Mouse (Mus musculus) CH12.LX (cell line): ENCODE measurements at regions not wholly inside any gene's neighbourhood (a gene's known extent, or its start where the extent isn't known, plus 50 kb on each side); places are given as distances from the start of the nearest gene placed in this dataset.

Source experiments
- DNase-seq: peaks from one replicate; pipeline ENCODE4 v3.0.0-alpha.2; 2013; ENCODE audit errors: extremely low read depth
- H3K27ac ChIP-seq: 2 replicates; pipeline ENCODE4 v1.5.1; 2012; ENCODE audit warnings: low read depth, mild to moderate bottlenecking, control low read depth, moderate library complexity; ENCODE audit not compliant: insufficient read depth
- H3K27me3 ChIP-seq: replicated peaks from 2 replicates; pipeline ENCODE3; 2012; ENCODE audit warnings: inconsistent platforms
- H3K36me3 ChIP-seq, 2 experiments: replicated peaks in 1 of 2; 2 replicates each; pipeline versions ENCODE3 to v1.6.1; 2012; ENCODE audit warnings: inconsistent platforms in 1 of 2, low read length in 1 of 2, mild to moderate bottlenecking in 1 of 2, mixed read lengths in 1 of 2, moderate library complexity in 1 of 2; ENCODE audit not compliant: control insufficient read depth in 1 of 2, insufficient read depth in 1 of 2
- H3K4me1 ChIP-seq, 2 experiments: 2 replicates each; pipeline ENCODE4 v1.6.1; 2012; ENCODE audit warnings: inconsistent platforms in 1 of 2, moderate library complexity in 1 of 2; ENCODE audit not compliant: insufficient read depth in 2 of 2, control insufficient read depth in 1 of 2
- H3K4me2 ChIP-seq: 2 replicates; pipeline ENCODE4 v1.6.1; 2012; ENCODE audit warnings: low read depth, mild to moderate bottlenecking, control low read depth; ENCODE audit not compliant: poor library complexity, insufficient read depth, severe bottlenecking
- H3K4me3 ChIP-seq, 3 experiments: fragments of 150-350 bp in 1 of 3; sonication (generic) in 1 of 3; replicated peaks in 1 of 3; 2 replicates each; pipeline versions ENCODE3 to v1.5.1; 2011 to 2012; ENCODE audit warnings: low read depth in 2 of 3, low read length in 2 of 3, mild to moderate bottlenecking in 2 of 3, moderate library complexity in 2 of 3, control low read depth in 1 of 3, improper control_type of control experiment in 1 of 3, inconsistent platforms in 1 of 3, mixed read lengths in 1 of 3; ENCODE audit not compliant: poor library complexity in 1 of 3
- H3K79me2 ChIP-seq: replicated peaks from 2 replicates; pipeline ENCODE4 v1.6.1; 2012; ENCODE audit warnings: mild to moderate bottlenecking, moderate library complexity; ENCODE audit not compliant: control insufficient read depth, poor library complexity, insufficient read depth, severe bottlenecking; ENCODE audit errors: extremely low read depth
- H3K9ac ChIP-seq: 2 replicates; pipeline ENCODE4 v1.6.1; 2012; ENCODE audit warnings: low read depth, mild to moderate bottlenecking, control low read depth, moderate library complexity; ENCODE audit not compliant: insufficient read depth
- H3K9me3 ChIP-seq: replicated peaks from 2 replicates; pipeline ENCODE3; 2012; ENCODE audit warnings: low read length, inconsistent platforms, mixed read lengths
- BHLHE40 ChIP-seq: IDR thresholded peaks from 2 replicates; pipeline ENCODE4 v1.6.1; 2011; ENCODE audit warnings: mild to moderate bottlenecking, low read depth, low read length, improper control_type of control experiment
- CHD1 ChIP-seq: IDR thresholded peaks from 2 replicates; pipeline ENCODE4 v1.6.1; 2012; ENCODE audit warnings: low read depth, low read length, improper control_type of control experiment, inconsistent platforms
- E2F4 ChIP-seq: IDR thresholded peaks from 2 replicates; pipeline ENCODE4 v1.6.1; 2011; ENCODE audit warnings: low read depth, low read length, improper control_type of control experiment; ENCODE audit not compliant: insufficient replicate concordance
- ELF1 ChIP-seq: IDR thresholded peaks from 2 replicates; pipeline ENCODE4 v1.6.1; 2014; ENCODE audit warnings: low read depth, mild to moderate bottlenecking, inconsistent platforms, low read length, improper control_type of control experiment
- EP300 ChIP-seq: IDR thresholded peaks from 2 replicates; pipeline ENCODE4 v1.6.1; 2011; ENCODE audit warnings: low read length, improper control_type of control experiment
- GABPA ChIP-seq: IDR thresholded peaks from 2 replicates; pipeline ENCODE4 v1.6.1; 2012; ENCODE audit warnings: low read depth, low read length, improper control_type of control experiment, inconsistent platforms; ENCODE audit not compliant: insufficient replicate concordance
- HCFC1 ChIP-seq: IDR thresholded peaks from 2 replicates; pipeline ENCODE4 v1.6.1; 2012; ENCODE audit warnings: low read depth, mild to moderate bottlenecking, inconsistent platforms, low read length, improper control_type of control experiment
- KAT2A ChIP-seq: IDR thresholded peaks from 2 replicates; pipeline ENCODE4 v1.6.1; 2012; ENCODE audit warnings: low read length, improper control_type of control experiment, inconsistent platforms; ENCODE audit not compliant: insufficient replicate concordance
- MAFK ChIP-seq: IDR thresholded peaks from 2 replicates; pipeline ENCODE4 v1.6.1; 2011; ENCODE audit warnings: low read length, improper control_type of control experiment; ENCODE audit not compliant: insufficient replicate concordance
- MAX ChIP-seq: IDR thresholded peaks from 2 replicates; pipeline ENCODE4 v1.6.1; 2011; ENCODE audit warnings: low read length, improper control_type of control experiment
- MEF2A ChIP-seq: IDR thresholded peaks from 2 replicates; pipeline ENCODE4 v1.6.1; 2014; ENCODE audit warnings: low read depth, mild to moderate bottlenecking, inconsistent platforms, low read length, improper control_type of control experiment, borderline replicate concordance
- MXI1 ChIP-seq: IDR thresholded peaks from 2 replicates; pipeline ENCODE4 v1.6.1; 2011; ENCODE audit warnings: mild to moderate bottlenecking, low read depth, low read length, improper control_type of control experiment
- MYC ChIP-seq: IDR thresholded peaks from 2 replicates; pipeline ENCODE4 v1.6.1; 2011; ENCODE audit warnings: low read depth, mild to moderate bottlenecking, improper control_type of control experiment, low read length
- NRF1 ChIP-seq: IDR thresholded peaks from 2 replicates; pipeline ENCODE4 v1.6.1; 2014; ENCODE audit warnings: low read depth, mild to moderate bottlenecking, inconsistent platforms, low read length, improper control_type of control experiment, moderate library complexity
- PAX5 ChIP-seq: IDR thresholded peaks from 2 replicates; pipeline ENCODE4 v1.6.1; 2012; ENCODE audit warnings: low read length, inconsistent platforms, mixed read lengths
- POLR2A ChIP-seq: IDR thresholded peaks from 2 replicates; pipeline ENCODE4 v1.6.1; 2011; ENCODE audit warnings: low read depth, mild to moderate bottlenecking, improper control_type of control experiment, low read length
- RCOR1 ChIP-seq: conservative IDR thresholded peaks from 2 replicates; pipeline ENCODE4 v1.6.1; 2012; ENCODE audit warnings: low read depth, mild to moderate bottlenecking, inconsistent platforms, low read length, improper control_type of control experiment
- SIN3A ChIP-seq: IDR thresholded peaks from 2 replicates; pipeline ENCODE4 v1.6.1; 2012; ENCODE audit warnings: low read length, improper control_type of control experiment, inconsistent platforms
- SMC3 ChIP-seq: IDR thresholded peaks from 2 replicates; pipeline ENCODE4 v1.6.1; 2011; ENCODE audit warnings: low read depth, low read length, improper control_type of control experiment
- TBP ChIP-seq: conservative IDR thresholded peaks from 2 replicates; pipeline ENCODE4 v1.6.1; 2011; ENCODE audit warnings: low read depth, low read length, improper control_type of control experiment
- TCF12 ChIP-seq: IDR thresholded peaks from 2 replicates; pipeline ENCODE4 v1.6.1; 2014; ENCODE audit warnings: low read depth, mild to moderate bottlenecking, inconsistent platforms, low read length, improper control_type of control experiment
- ZKSCAN1 ChIP-seq: IDR thresholded peaks from 2 replicates; pipeline ENCODE4 v1.6.1; 2012; ENCODE audit warnings: low read depth, inconsistent platforms, low read length, improper control_type of control experiment, borderline replicate concordance
- ZMIZ1 ChIP-seq: IDR thresholded peaks from 2 replicates; pipeline ENCODE4 v1.6.1; 2012; ENCODE audit warnings: low read depth, mild to moderate bottlenecking, inconsistent platforms, low read length, improper control_type of control experiment
- dilution Hi-C: fragments of 300-500 bp; cut with MboI; formaldehyde crosslinking; loops from 2 replicates; pipeline ENCODE4 v1.14.3; 2020; ENCODE audit warnings: low sequenced_read_pairs; ENCODE audit not compliant: extremely low pct_unique_long_range_greater_than_20kb, extremely low pct_ligation_motif_present
- in situ Hi-C: fragments of 300-500 bp; cut with MboI; formaldehyde crosslinking; loops from 3 replicates; pipeline ENCODE4 v1.14.3; 2019; ENCODE audit warnings: low sequenced_read_pairs, low pct_ligation_motif_present, low pct_unique_long_range_greater_than_20kb, mixed read lengths

DNA sequence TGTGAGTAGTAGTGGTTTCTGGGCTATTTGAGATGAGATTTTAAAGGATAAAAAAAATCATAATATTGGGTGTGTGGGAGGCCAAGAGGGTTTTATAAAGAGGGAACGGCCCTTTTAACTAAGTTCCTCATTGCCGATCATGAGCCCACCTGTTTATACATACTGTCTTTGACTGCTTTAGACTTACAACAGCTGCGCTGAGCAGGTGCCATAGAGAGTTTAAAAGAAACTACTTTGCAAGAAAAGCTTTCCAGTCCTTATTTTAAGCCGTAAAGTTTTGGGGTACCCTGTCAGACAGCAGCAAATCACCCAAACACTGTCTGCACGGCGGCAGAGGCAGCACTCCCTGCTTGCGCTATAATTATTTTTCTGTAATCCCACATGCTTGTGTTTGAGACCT, 68.8 kb upstream of the Zfp280d start:
- Histone ChIP-seq H3K36me3 (no peaks in the 10 kb centered on the region), H3K9me3 (no peaks in the 10 kb centered on the region), H3K9ac (no peak overlapping the region), H3K4me2 (no peak overlapping the region), H3K27ac (no peak overlapping the region), H3K79me2 (no peaks in the 10 kb centered on the region), H3K4me3 (no peak overlapping the region), H3K4me1 (no peaks in the 10 kb centered on the region; a peak in 1 of 4 replicates), H3K27me3 (no peaks in the 10 kb centered on the region)
- TF ChIP-seq SMC3 = no peak
- TF ChIP-seq TBP = no peak
- no peak for TF ChIP-seq MYC
- no peak for TF ChIP-seq ZMIZ1
- TF ChIP-seq HCFC1 = no peak
- TF ChIP-seq NRF1 = no peak
- TF ChIP-seq PAX5 = no peak
- TF ChIP-seq GABPA = no peak
- no peak for TF ChIP-seq BHLHE40
- TF ChIP-seq RCOR1 = no peak
- no peak for TF ChIP-seq ZKSCAN1
- in situ Hi-C loops = no loop called here
- dilution Hi-C loops = no loop called here
- no peak for DNase-seq

- in situ Hi-C loops (no loop called here), dilution Hi-C loops (no loop called here)
- Histone ChIP-seq H3K9ac (no peak overlapping the region), H3K4me2 (no peak overlapping the region), H3K4me3 (no peak overlapping the region), H3K27me3 (no peaks in the 10 kb centered on the region), H3K36me3 (no peaks in the 10 kb centered on the region), H3K4me1 (no peaks in the 10 kb centered on the region; a peak in 1 of 4 replicates), H3K9me3 (no peaks in the 10 kb centered on the region), H3K27ac (no peak overlapping the region), H3K79me2 (no peaks in the 10 kb centered on the region)
- DNase-seq = no peak
- TF ChIP-seq MEF2A = no peak
- TF ChIP-seq MXI1 = no peak
- TF ChIP-seq ELF1 = no peak
- TF ChIP-seq EP300 = no peak
- no peak for TF ChIP-seq CHD1
- TF ChIP-seq POLR2A = no peak
- TF ChIP-seq PAX5 = no peak
- TF ChIP-seq SIN3A = no peak
- no peak for TF ChIP-seq MAFK
- no peak for TF ChIP-seq MAX
- no peak for TF ChIP-seq E2F4
- TF ChIP-seq KAT2A = no peak
- TF ChIP-seq TCF12 = no peak
Observed at GRCm38 (mm10) chr9:72206911-72207310, 67.7 kb upstream of the Zfp280d start.
